Mouse (Mus musculus) megakaryocyte, embryonic 14.5 days (primary cell): ENCODE results near the gene Pemt. TPM values are rescaled to one million over a fixed set of nuclear protein-coding genes. Genes with fewer than 3 reads are reported as not detected.

ENCODE experiments used
- H3K27me3 ChIP-seq: replicated peaks from 2 replicates; pipeline ENCODE3; 2012; ENCODE audit warnings: inconsistent platforms
- H3K36me3 ChIP-seq: replicated peaks from 2 replicates; pipeline ENCODE3; 2012; ENCODE audit warnings: low read length, inconsistent platforms, mixed read lengths
- H3K4me1 ChIP-seq: 2 replicates; pipeline ENCODE4 v1.6.1; 2012; ENCODE audit warnings: inconsistent platforms
- H3K4me3 ChIP-seq: replicated peaks from 2 replicates; pipeline ENCODE3; 2012; ENCODE audit warnings: moderate library complexity, mild to moderate bottlenecking, inconsistent platforms
- H3K9me3 ChIP-seq: 2 replicates; pipeline ENCODE4 v1.6.1; 2012; ENCODE audit warnings: inconsistent platforms
- FLI1 ChIP-seq: IDR thresholded peaks from 2 replicates; pipeline ENCODE4 v1.6.1; 2012; ENCODE audit warnings: low read length, inconsistent platforms, mixed read lengths
- GATA1 ChIP-seq: IDR thresholded peaks from 3 replicates; pipeline ENCODE4 v1.6.1; 2012; ENCODE audit warnings: mixed read lengths, low read length, inconsistent platforms, borderline replicate concordance
- polyA plus RNA-seq: library from polyadenylated mRNA; stranded (reverse); fragments of >175 nt; gene quantifications from 2 replicates; pipeline ENCODE4 v1.2.3, GENCODE M21; 2012; ENCODE audit warnings: low replicate concordance; ENCODE audit not compliant: insufficient read depth

The Pemt gene
- polyA plus RNA-seq, 1 experiment, result 36.3 TPM

DNA sequence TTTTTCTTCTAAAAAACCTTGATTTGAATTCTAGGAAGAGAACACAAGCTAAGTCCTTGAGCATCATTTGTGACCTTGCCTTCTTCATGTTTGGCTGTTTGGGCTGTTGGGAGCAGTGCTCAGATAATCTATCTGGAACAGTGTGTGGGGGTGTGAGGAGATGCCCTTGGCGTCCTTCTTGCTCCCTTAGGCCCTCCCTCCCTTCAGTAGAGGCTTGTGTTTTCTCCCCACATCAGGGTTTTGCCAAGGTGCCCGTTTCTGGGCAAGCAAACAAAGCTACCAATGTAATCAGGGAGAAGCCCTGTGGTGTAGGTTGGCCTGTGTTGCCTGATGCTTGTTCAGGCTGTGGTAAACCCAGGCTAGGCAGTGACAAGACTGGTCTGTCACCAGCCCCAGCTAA lies 108.7 kb downstream of the Pemt start:
- Histone ChIP-seq H3K9me3 (no peaks in the 10 kb centered on the region), H3K36me3 (peaks cover 6% of the 10 kb centered on the region), H3K4me1 (peaks cover 98% of the 10 kb centered on the region), H3K4me3 (no peak overlapping the region), H3K27me3 (no peaks in the 10 kb centered on the region)
- TF ChIP-seq GATA1 (no peak), FLI1 (no peak)

GRCm38 (mm10) chr11:59937023-59937422 lies 109.3 kb downstream of the Pemt start:
- peaks cover 3% of the 10 kb centered on the region for H3K27me3 ChIP-seq
- no peaks in the 10 kb centered on the region for H3K9me3 ChIP-seq
- peaks cover 6% of the 10 kb centered on the region for H3K36me3 ChIP-seq
- TF ChIP-seq FLI1, result no peak
- TF ChIP-seq GATA1, result no peak
- H3K4me3 ChIP-seq, result no peak overlapping the region
- H3K4me1 ChIP-seq, result peaks cover 98% of the 10 kb centered on the region

DNA sequence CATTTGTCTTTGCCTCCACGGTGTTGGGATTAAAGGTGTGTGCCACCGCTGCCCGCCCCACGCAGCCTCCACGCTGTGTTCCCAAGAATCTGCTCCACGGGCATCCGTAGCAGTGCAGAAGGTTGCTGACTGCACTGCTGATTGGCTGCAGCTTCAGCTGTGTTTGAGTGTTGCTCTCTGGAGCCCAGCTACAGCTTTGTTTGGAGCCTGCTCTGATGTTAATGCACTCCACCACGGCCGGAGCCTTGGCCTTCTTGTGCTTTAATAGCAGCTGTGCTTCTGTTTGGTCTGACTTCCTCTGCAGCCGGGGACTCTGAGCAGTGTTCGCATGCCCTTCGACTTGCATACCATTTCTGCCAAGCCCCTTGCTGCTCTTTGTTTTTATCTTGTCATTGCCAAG lies 112.3 kb downstream of the Pemt start:
- H3K4me3 ChIP-seq, result no peak overlapping the region
- peaks cover 23% of the 10 kb centered on the region for H3K27me3 ChIP-seq
- H3K9me3 ChIP-seq, result no peaks in the 10 kb centered on the region
- H3K36me3 ChIP-seq, result no peaks in the 10 kb centered on the region
- TF ChIP-seq GATA1 (no peak), FLI1 (no peak)
- peaks cover 90% of the 10 kb centered on the region for H3K4me1 ChIP-seq

DNA sequence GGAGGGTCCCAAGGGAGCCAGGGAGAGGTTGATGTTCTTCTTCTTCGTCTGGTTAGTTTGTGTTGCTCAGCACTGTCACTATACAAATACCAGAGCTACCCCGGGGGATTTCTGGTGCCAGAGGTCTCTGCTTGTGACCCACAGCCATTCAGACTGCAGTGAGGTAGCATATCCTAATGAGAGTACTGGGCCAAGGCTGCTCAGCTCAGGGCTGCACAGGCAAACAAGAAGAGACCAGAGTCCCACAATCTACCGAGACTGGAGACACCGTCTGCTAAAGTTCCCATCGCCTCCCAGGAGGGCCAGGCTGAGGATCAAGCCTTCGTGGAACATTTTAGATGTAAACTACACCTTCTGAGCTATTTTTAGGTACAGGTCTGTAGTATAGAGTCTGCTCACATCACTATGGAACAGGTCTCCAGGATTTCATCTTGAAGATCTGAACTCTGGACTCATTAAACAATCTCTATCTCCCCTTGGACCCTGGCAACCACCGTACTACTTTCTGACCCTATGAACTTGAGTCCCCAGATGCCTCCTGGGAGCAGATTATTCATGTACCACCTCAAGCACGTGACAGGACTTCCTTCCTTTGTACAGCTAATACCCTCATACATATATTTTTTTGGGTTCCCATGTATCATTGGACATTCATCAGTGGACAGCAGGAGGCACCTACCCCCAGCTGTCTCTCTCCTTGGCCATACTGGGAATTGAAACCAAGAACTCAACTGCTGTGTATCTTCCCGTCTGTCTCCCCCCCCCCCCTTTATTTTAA lies 113.5 kb downstream of the Pemt start:
- Histone ChIP-seq H3K9me3 (no peaks in the 10 kb centered on the region), H3K27me3 (peaks cover 28% of the 10 kb centered on the region), H3K4me3 (no peak overlapping the region), H3K4me1 (peaks cover 78% of the 10 kb centered on the region), H3K36me3 (no peaks in the 10 kb centered on the region)
- TF ChIP-seq FLI1, result no peak
- TF ChIP-seq GATA1, result no peak

- no peak for TF ChIP-seq FLI1
- no peak for TF ChIP-seq GATA1
- peaks cover 52% of the 10 kb centered on the region for H3K4me1 ChIP-seq
- no peaks in the 10 kb centered on the region for H3K9me3 ChIP-seq
- H3K36me3 ChIP-seq, result no peaks in the 10 kb centered on the region
- peaks cover 33% of the 10 kb centered on the region for H3K27me3 ChIP-seq
- H3K4me3 ChIP-seq, result no peak overlapping the region
Observed at GRCm38 (mm10) chr11:59930031-59930430, 116.3 kb downstream of the Pemt start.

DNA sequence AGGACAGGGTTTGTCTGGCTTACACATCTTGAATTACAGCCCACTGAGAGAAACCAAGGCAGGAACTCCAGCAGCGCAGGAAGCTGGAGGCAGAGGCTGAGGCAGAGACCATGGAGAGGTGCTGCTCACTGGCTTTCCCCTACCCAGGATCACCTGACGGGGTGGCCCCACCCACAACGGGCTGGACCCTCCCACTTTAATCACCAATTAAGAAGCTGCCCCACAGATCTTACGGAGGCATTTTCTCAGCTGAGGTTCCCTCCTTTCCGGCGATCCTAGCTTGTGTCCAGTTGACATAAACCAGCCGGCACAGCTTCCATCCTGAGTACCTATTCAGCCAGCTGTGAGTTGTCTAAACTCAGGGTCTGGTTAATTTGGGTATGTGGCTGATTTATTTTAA lies 125.0 kb downstream of the Pemt start:
- H3K36me3 ChIP-seq, result no peaks in the 10 kb centered on the region
- H3K4me1 ChIP-seq, result peaks cover 57% of the 10 kb centered on the region
- H3K4me3 ChIP-seq, result no peak overlapping the region
- H3K9me3 ChIP-seq, result no peaks in the 10 kb centered on the region
- no peak for TF ChIP-seq GATA1
- no peak for TF ChIP-seq FLI1
- peaks cover 2% of the 10 kb centered on the region for H3K27me3 ChIP-seq

Other genes starting within 250 kb of the Pemt start
- 12.2 and 19.0 TPM in 2 replicates for gene Flcn, start 236.5 kb downstream of the Pemt start, polyA plus RNA-seq
- gene Nt5m, start 207.0 kb downstream of the Pemt start, polyA plus RNA-seq, result 42.2 and 46.8 TPM in 2 replicates
- 9.1 and 21.7 TPM in 2 replicates for gene Cops3, start 206.7 kb downstream of the Pemt start, polyA plus RNA-seq
- 62.8 and 76.8 TPM in 2 replicates for gene Med9, start 98.3 kb downstream of the Pemt start, polyA plus RNA-seq
- gene Rasd1, start 81.5 kb downstream of the Pemt start, polyA plus RNA-seq, result 6.4 and 17.3 TPM in 2 replicates
- gene Rai1, start 58.5 kb upstream of the Pemt start, polyA plus RNA-seq, result 46.9 and 62.9 TPM in 2 replicates
- 138 and 188 TPM in 2 replicates for gene Srebf1, start 176.1 kb upstream of the Pemt start, polyA plus RNA-seq